Mouse (Mus musculus) gastrocnemius, adult 2 months (tissue): ENCODE measurements around the gene Olfr9. TPM values are rescaled to one million over a fixed set of nuclear protein-coding genes. Genes with fewer than 3 reads are reported as not detected.
"Not testable (repeated sequence)": the region's sequence is repeated elsewhere in the genome, so short reads cannot be mapped to it uniquely, and the experiment has no call there.

ENCODE experiments used
- DNase-seq: peaks from one replicate; pipeline ENCODE4 v3.0.0; 2022
- H3K27ac ChIP-seq: fragments of 200-600 bp; 2 replicates; pipeline ENCODE4 v1.8.1; 2022; ENCODE audit warnings: mild to moderate bottlenecking
- H3K4me3 ChIP-seq: fragments of 200-600 bp; 2 replicates; pipeline ENCODE4 v1.8.1; 2022; ENCODE audit warnings: mild to moderate bottlenecking, moderate library complexity
- CTCF ChIP-seq: fragments of 200-600 bp; IDR thresholded peaks from 2 replicates; pipeline ENCODE4 v1.8.1; 2022; ENCODE audit warnings: antibody characterized with exemption, mild to moderate bottlenecking, moderate library complexity
- intact Hi-C: fragments of 180-260 bp; cut with DNase I; formaldehyde crosslinking; loops from one replicate; pipeline ENCODE4 v1.15.1; 2025
- long read RNA-seq, 2 experiments: library from polyadenylated mRNA; stranded (forward); transcript quantifications; one replicate each; pipeline ENCODE4 v2.0.0; 2021
- total RNA-seq, 2 experiments: library from RNA; stranded (reverse); gene quantifications; 2 replicates each; pipeline ENCODE4 v1.2.3; 2021

The Olfr9 gene
- total RNA-seq, result not detected
- long read RNA-seq, experiment 1, result 0 reads
- long read RNA-seq, experiment 2, result 0 reads

DNA sequence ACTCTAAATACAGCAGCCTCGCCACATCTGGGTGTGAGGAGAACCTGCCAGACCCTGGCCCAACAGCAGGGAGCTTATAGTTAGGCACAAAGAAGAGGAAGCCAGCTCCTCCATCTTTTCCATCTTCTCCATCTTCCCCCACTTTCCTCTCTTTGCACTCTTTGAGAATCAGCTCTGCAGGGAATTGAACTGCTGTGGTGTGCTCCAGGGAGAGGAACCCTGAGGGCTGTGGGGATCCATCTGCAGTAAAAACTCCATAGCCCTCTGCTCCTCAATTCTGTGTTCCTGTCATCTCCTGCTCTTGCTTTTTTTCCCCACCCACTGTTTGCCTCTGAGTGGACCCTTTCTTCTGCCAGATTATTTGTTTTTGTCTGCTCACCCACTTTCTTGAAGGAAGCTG, at the start of gene Olfr9:
Olfr9 (plus strand) TSS at position 301 of the 400 bp plus-strand sequence.
- DNase-seq, H3K27ac ChIP-seq, intact Hi-C loops, H3K4me3 ChIP-seq: not testable (repeated sequence)

DNA sequence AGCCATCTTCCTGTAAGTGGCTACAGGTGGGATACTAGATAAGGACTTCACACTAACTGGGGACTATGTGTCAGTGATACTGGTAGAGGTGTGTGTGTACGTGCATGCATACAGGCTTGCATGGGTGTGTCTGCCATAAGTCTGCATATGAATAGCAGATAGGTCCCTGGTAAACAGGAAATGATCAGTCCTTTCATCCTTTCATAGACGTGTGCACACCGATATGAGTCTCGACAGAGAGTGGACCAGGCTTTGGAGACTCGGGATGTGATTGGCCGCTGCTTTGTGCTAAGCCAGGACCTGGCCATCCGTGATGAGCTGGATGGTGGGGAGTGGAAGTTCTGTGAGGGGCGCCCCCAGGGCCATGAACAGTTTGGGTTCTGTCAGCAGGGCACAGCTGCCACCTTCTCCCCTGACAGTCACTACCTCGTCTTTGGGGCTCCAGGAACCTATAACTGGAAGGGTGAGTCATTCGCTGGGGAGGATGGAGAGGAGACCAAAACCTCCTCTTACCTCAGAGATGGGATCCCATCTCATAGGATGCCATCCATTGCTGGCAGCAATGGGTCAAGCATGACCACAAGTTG, 48.7 kb upstream of the Olfr9 start:
- Histone ChIP-seq H3K4me3 (no peak overlapping the region), H3K27ac (no peak overlapping the region)
- no peak for DNase-seq
- intact Hi-C loops, result no loop called here
- TF ChIP-seq CTCF, result no peak

DNA sequence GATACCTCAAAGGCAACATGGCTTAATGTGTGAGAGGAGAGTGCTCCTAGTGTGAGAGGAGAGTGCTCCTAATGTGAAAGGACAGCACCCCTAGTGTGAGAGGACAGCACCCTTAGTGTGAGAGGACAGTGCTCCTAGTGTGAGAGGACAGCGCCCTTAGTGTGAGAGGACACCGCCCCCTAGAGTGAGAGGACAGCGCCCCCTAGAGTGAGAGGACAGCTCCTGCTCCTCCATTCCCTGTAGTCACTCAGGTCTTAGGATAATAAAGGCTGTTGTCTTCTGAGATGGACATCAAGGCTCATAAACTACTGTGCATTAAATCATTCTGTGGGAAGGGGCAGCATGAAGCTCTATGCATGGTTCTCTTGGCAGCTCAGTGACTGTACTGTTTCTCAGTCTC, 43.6 kb upstream of the Olfr9 start:
- DNase-seq, result peak; percentile 79
- intact Hi-C loops, result loop anchor here (2.0 to 5.0 kb wide), 2 partner anchors 23 to 33 kb away; partner anchors contain the start of gene Rdh5
- no peak overlapping the region for H3K4me3 ChIP-seq
- H3K27ac ChIP-seq, result no peak overlapping the region
- TF ChIP-seq CTCF, result peak; percentile 89

DNA sequence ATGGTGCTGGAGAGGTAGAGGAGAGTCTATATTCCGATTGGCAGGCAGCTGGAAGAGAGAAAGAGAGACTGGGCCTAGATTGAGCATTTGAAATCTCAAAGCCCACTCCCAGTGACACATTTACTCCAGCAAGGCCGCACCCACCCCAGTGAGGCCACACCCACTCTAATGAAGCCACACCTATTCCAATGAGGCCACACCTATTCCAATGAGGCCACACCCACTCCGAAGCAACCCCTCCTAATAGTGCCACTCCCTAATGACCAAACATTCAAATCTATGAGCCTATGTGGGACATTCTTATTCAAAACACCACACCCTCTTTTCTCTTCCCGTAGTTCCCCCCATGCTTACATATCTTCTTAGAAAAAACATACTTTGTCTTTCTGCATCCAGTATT, 41.7 kb upstream of the Olfr9 start:
- Histone ChIP-seq H3K27ac (no peak overlapping the region), H3K4me3 (no peak overlapping the region)
- TF ChIP-seq CTCF, result no peak
- DNase-seq, result no peak
- intact Hi-C loops, result loop anchor here (2.0 to 5.0 kb wide), 2 partner anchors 25 to 35 kb away; partner anchors contain the start of gene Rdh5

DNA sequence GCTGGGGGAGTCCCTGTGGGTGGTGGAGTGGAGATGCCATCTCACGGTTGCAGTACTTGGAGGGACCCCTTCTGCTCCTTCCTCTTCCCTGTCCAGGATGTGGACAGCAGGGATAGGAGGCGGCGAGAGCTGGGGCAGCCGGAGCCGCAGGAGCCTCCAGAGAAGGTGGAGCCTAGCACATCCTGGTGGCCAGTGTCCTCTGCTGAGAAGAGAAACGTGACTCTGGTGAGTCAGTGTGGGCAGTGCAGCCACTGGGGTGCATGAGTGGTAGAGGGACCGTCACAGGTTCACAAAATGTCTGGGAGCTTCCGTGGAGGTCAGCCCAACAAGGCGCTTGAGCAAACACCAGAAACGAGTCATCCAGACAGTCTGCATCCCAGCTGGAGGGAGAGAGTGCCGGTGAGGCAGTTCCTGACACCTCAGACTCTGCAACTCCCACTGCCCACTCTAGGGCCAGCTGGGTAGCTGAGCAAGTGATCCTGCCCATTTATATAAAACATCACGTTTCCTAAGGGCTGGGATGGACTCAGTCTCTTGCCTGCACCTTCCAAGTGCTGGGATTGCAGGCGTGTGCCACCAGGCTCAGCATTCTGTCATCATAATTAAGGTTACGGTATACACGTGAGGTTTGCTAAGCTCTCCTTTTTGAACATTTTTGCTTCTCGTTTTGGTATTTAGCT, 38.9 kb upstream of the Olfr9 start:
- H3K4me3 ChIP-seq, result no peak overlapping the region
- H3K27ac ChIP-seq, result no peak overlapping the region
- TF ChIP-seq CTCF, result no peak
- DNase-seq, result no peak
- intact Hi-C loops, result no loop called here

DNA sequence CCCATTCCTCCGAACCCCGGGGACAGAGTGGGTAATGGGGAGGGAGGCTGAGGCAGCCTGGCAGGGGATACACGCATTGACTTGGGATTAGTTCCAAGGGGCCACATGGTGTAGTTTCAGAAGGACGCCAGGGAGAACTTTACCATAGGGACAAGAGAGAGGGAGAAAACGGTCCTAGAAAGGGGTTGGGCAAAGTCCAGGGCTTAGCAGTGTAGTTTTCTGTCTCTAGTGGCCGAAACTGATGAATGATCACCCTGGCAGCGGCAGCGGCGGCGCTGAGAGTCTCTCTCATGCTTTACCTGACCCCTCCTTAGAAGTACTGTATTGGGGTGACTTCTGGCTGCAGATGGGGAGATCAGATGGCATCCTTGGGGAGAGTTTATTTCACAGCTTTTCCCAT, 30.9 kb upstream of the Olfr9 start:
- no peak for TF ChIP-seq CTCF
- intact Hi-C loops, result no loop called here
- Histone ChIP-seq H3K27ac (no peak overlapping the region), H3K4me3 (no peak overlapping the region)
- no peak for DNase-seq

DNA sequence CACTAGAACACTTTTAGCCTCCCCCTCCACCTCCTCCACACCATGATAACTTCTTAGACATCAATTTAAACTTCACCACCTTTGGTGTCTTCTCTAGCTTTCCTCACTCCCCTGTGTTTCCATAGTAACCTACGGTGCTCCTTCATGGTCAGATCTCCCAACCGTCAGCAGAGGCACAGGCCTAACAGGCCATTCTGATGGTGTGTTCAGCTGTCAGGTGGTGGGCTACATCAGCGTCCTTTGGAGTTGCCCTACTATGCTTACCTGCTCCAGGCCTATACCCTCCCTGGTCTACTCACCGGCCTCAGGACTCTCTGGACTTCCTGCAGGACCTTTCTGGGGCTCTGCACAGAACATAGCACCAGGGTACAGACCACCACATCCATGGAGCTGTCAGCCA, 29.1 kb upstream of the Olfr9 start:
- no peak for TF ChIP-seq CTCF
- no peak overlapping the region for H3K27ac ChIP-seq
- DNase-seq, result no peak
- intact Hi-C loops, result no loop called here
- no peak overlapping the region for H3K4me3 ChIP-seq

DNA sequence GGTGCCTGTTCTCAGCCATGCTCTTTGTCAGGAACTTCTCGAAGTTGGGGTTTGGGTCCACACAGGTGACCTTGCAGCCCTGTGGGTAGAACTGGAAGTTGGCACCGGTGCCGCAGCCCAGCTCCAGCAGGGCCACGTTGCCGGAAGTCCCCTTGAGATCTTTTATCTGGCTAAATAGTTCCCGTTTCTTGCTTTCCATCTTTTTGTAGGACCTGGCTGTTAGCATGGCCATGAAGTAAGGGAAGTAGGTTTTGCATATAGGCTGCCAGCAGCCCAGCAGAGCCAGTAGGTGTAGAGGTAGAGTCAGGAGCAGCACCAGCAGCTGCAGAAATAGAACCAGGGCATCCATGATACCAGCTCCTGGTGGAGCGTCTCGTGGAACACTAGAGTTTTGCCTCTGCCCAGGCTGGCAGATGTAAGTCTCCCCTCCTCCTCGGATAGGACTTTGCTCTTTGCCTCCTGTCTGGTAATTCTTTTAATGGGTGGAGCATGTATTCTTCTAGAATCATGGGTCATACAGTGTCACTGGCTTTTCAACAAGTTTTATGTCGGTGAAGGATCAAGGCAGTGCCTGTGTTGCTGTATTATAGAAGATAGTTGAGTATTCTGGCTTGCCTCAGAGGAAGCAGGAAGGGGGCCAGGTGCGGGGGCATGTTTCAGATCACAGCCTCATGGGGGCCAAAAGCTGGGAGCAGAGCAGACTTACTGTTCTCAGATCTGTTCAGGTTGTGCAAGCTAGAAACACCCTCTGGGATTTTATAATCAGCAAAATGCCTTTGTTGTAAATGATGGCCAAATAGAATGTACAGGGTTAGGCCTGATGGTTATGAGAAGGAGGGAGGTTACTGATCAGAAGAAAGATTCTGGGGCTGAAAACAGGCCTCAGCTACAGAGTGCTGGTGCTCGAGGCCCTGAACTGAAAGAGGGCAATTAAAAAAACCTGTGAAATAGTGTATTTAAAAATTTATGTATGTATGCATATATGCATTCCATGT, 28.3 kb upstream of the Olfr9 start, which contains the start of gene Mettl7b:
Mettl7b (minus strand) TSS at position 399 of the 995 bp plus-strand sequence.
- no peak for TF ChIP-seq CTCF
- Histone ChIP-seq H3K27ac (no peak within 1 kb of the TSS), H3K4me3 (no peak within 1 kb of the TSS)
- no peak for DNase-seq
- intact Hi-C loops, result no loop called here

DNA sequence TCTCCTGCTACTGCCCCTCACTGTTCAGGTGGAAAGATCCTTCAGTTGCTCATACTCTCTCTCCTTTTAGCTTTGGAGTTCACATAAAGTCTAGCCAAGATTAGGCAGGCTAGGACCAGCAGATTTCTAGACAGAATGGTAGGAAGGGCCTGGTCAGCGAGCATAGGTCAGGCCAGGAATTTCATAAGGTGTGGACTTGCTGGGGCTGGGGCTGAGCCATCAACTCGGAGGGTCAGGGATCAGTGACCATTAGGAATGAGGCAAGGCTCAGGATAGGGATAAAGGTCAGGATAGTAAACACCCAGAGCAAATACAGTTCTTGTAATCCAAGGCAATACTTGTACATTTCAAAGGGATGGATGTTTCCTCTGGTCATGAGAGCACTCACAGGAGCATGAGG, 24.3 kb upstream of the Olfr9 start:
- Histone ChIP-seq H3K4me3 (no peak overlapping the region), H3K27ac (no peak overlapping the region)
- intact Hi-C loops, result no loop called here
- no peak for DNase-seq
- no peak for TF ChIP-seq CTCF

DNA sequence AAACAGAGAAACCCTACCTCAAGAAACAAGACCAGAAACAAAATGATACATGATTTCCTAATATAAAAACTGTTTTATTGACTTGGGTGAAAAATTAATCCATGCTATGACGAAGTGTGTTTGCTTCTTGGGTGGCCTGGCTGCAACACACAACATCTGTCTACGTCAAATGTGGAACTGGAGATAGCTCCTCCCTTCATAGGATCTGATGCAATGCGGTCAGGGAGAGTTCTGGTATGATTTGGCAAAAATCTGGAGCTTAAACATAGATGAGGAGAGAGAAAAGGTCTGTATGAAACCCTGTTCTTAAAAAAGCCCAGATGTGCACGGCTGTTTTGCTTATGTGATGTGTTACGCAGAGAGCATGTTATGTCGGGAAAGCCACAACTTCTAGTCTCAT, 23.4 kb upstream of the Olfr9 start:
- intact Hi-C loops, result no loop called here
- TF ChIP-seq CTCF, result no peak
- Histone ChIP-seq H3K4me3 (no peak overlapping the region), H3K27ac (no peak overlapping the region)
- DNase-seq, result no peak

DNA sequence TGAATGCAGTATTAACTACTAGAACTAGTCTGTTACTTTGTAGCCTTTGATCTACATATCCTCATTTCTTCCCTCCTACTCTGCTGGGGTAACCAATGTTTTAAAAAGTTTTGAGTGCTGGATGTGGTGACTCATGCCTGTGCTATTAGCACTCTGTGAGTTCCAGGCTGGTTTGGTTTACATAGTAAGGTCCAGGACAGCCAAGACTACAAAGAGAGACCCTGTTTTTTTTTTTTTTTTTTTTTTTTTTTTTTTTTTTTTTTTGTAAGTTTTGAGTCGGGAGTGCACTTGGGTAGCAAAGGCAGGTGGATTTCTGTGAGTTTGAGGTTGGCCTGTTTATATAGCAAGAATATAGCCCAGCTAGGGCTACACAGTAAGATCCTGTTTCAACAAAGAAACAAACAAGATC, 20.9 kb upstream of the Olfr9 start:
- intact Hi-C loops, result no loop called here
- H3K27ac ChIP-seq, result no peak overlapping the region
- DNase-seq, result no peak
- H3K4me3 ChIP-seq, result no peak overlapping the region
- TF ChIP-seq CTCF, result no peak

DNA sequence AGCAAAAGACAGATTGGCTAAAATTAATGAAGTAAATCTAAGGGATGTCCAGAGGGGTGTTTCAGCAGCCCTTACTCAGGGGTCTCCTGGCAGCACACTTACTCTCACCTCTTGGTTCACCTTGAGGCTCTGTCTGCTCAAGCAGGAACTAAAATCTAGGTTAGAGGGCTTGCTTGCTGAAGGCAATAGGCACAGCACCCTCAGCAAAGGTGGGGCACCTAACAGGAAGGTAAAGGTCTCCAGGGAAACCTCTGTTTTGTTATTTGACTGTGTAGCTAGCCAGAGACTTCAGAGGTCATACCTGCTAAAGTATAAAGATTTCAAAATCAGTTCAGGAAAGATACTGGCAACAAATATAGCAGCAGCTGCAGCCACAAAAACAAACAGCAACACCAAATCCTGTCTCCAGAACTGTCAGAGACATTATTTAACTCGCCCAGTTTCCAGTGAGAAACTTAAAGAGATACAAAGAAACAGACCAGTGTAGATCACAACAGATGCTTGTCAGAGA, 18.4 kb upstream of the Olfr9 start:
- intact Hi-C loops, result no loop called here
- no peak for TF ChIP-seq CTCF
- no peak for DNase-seq
- no peak overlapping the region for H3K27ac ChIP-seq
- H3K4me3 ChIP-seq, result no peak overlapping the region
